Mouse (Mus musculus): Measurements from ENCODE around the gene Drg1.

DNA sequence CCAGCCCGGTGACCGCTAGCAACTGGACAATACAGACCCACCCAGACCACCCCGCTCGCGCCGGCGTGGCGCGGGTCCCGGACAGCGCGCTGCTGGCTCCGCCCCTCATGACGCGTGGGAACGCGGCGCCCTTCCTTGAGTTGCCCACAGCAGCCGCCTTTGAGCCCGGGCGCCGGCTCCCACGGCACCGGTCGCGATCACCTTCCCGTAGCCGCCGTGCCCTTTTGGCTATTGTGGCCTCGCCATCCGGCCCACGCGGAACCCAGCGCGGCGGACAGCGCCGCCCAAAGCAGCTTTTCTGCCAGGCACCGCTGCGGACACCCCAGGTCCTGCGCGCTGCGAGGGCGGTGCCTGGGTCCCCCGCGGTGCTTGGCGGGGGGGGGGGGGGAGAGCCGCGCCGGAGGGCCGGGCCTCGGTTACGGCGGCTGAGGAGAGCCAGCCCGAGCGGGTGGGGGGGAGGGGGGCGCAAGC, 63.9 kb downstream of the Drg1 start, which contains the start of gene Eif4enif1:
- no peak for TF ChIP-seq CTCF (IDR thresholded peaks at IDR 0.05)
- no peak for TF ChIP-seq EP300 (IDR thresholded peaks at IDR 0.05)
